Mouse (Mus musculus): ENCODE data around the gene Npy2r.

GRCm38 (mm10) chr3:82549932-82550331 is 2.0 kb upstream of the Npy2r start:
- TF ChIP-seq EP300 (IDR thresholded peaks at IDR 0.05; ENCODE audit: low read depth) (no peak), CTCF (IDR thresholded peaks at IDR 0.05; ENCODE audit: low read depth) (no peak)

All from liver, embryonic 14.5 days (tissue).